Mouse (Mus musculus) heart, postnatal 36 days (tissue): ENCODE results near the gene Pwp2. TPM values are rescaled to one million over a fixed set of nuclear protein-coding genes. Genes with fewer than 3 reads are reported as not detected.
"Not testable (repeated sequence)": the region's sequence is repeated elsewhere in the genome, so short reads cannot be mapped to it uniquely, and the experiment has no call there.

Experiments used
- DNase-seq, 2 experiments: peaks; one replicate each; pipeline ENCODE4 v3.0.0; 2021 to 2022
- intact Hi-C: fragments of 180-260 bp; cut with DNase I; formaldehyde crosslinking; loops from one replicate; pipeline ENCODE4 v1.15.1; 2025
- total RNA-seq, 2 experiments: library from RNA; stranded (reverse); gene quantifications; 2 replicates each; pipeline ENCODE4 v1.2.3; 2021

Pwp2 gene
- total RNA-seq, 2 experiments from 2014 or later = 9.9 to 10.7 TPM

GRCm38 (mm10) chr10:78124137-78124536 lies 60.8 kb downstream of the Pwp2 start:
- peak in 1 of 2 experiments; percentile 47 for DNase-seq
- intact Hi-C loops = not testable (repeated sequence)

Other genes with a start within 250 kb of the Pwp2 start
- 1 to 10 TPM in 1 of 2 experiments, under 1 TPM in 1; 0.31 to 1.5 TPM for gene Trpm2, start 214.6 kb downstream of the Pwp2 start, total RNA-seq
- 10 to 100 TPM in 1 of 2 experiments, 1 to 10 TPM in 1; 9.3 to 10.3 TPM for gene 1810043G02Rik, start 206.6 kb downstream of the Pwp2 start, total RNA-seq
- gene Pfkl, start 175.1 kb downstream of the Pwp2 start, total RNA-seq = 100 to 1,000 TPM in 1 of 2 experiments, 10 to 100 TPM in 1; 97.8 to 116 TPM
- gene Dnmt3l, start 143.2 kb downstream of the Pwp2 start, total RNA-seq = not detected
- gene Aire, start 141.5 kb downstream of the Pwp2 start, total RNA-seq = not detected
- 1 to 10 TPM; 7.6 to 7.7 TPM for gene Icosl, start 115.8 kb downstream of the Pwp2 start, total RNA-seq
- gene D10Jhu81e, start 15.4 kb downstream of the Pwp2 start, total RNA-seq = 100 to 1,000 TPM; 528 to 541 TPM
- 10 to 100 TPM; 46.6 to 48.2 TPM for gene Trappc10, start 59.5 kb upstream of the Pwp2 start, total RNA-seq
- gene Agpat3, start 167.3 kb upstream of the Pwp2 start, total RNA-seq = 100 to 1,000 TPM; 232 to 266 TPM
- 10 to 100 TPM; 93.6 to 97.2 TPM for gene Rrp1, start 227.9 kb upstream of the Pwp2 start, total RNA-seq
- gene Cstb, start 240.5 kb upstream of the Pwp2 start, total RNA-seq = 10 to 100 TPM; 30.4 to 30.6 TPM